Mouse (Mus musculus) megakaryocyte, embryonic 14.5 days (primary cell): Measurements from ENCODE around the gene Cct7.

ENCODE experiments used
- FLI1 ChIP-seq: IDR thresholded peaks from 2 replicates; pipeline ENCODE4 v1.6.1; 2012; ENCODE audit warnings: low read length, inconsistent platforms, mixed read lengths
- GATA1 ChIP-seq: IDR thresholded peaks from 3 replicates; pipeline ENCODE4 v1.6.1; 2012; ENCODE audit warnings: mixed read lengths, low read length, inconsistent platforms, borderline replicate concordance

DNA sequence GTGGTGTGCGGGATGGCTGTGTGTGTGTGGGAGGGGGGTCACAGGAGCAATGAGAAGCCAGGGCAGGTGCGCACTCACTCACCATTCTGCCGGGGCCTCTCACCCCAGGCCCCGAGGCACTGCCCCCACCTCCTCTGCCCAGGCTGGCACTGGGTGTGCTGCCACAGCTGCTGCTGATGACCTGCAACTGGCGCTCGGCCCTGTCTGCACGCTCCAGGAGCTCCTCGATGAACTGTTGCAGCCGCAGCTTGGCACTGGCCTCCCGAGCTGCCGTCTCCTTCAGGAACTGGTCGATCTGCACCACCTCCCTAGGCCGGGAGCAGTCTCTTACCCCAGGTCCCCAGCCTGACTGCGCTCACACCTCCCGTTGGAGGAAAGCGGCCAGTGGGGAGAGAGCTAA is 29.4 kb downstream of the Cct7 start:
- TF ChIP-seq GATA1 (no peak), FLI1 (no peak)
